Mouse (Mus musculus): Measurements from ENCODE around the gene Nudc.

DNA sequence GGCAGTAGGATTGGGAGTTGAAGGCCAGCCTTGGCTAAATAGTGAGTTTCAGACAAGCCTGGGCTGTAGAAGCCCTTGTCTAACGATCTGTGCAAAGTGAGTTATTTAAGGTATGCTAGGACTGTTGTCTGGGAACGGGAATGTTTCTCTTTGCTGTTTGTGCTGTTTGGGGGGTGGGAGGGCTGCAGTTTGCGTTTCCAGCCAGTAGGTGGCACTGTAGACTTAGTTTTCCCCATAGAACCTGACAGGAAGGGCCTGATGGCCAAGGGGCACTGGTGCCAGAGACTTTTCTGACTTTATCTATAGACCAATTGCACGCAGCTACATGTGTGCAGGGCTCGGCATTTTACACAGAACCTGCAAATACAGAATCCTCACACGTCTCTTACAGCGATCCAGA lies 46.8 kb upstream of the Nudc start:
- TF ChIP-seq CTCF (IDR thresholded peaks at IDR 0.05; ENCODE audit: extremely low read depth, insufficient read depth, insufficient read length, insufficient replicate concordance) (peak; percentile 81; the same call in 1 of the 2 replicates), POLR2A (IDR thresholded peaks at IDR 0.05; ENCODE audit: low read depth, low read length) (no peak)
